Mouse (Mus musculus) left cerebral cortex, adult 2 months (tissue): ENCODE data around the gene Plk5. TPM values are rescaled to one million over a fixed set of nuclear protein-coding genes. Genes with fewer than 3 reads are reported as not detected.
A peak's percentile ranks its signal among the peaks of the same experiment; 100 is the strongest.

ENCODE experiments used
- DNase-seq, 2 experiments: peaks; one replicate each; pipeline ENCODE4 v3.0.0; 2021 to 2022; ENCODE audit warnings: low spot score in 2 of 2, mixed read lengths in 1 of 2; ENCODE audit errors: extremely low spot score in 1 of 2
- H3K27ac ChIP-seq: fragments of 200-600 bp; 2 replicates; pipeline ENCODE4 v1.8.1; 2022
- H3K4me3 ChIP-seq: fragments of 200-600 bp; 2 replicates; pipeline ENCODE4 v1.8.1; 2022
- CTCF ChIP-seq: fragments of 200-600 bp; IDR thresholded peaks from 2 replicates; pipeline ENCODE4 v1.8.1; 2022; ENCODE audit warnings: antibody characterized with exemption, mild to moderate bottlenecking, moderate library complexity
- intact Hi-C: fragments of 180-260 bp; cut with DNase I; formaldehyde crosslinking; loops from one replicate; pipeline ENCODE4 v1.15.1; 2025
- total RNA-seq, 2 experiments: library from RNA; stranded (reverse); gene quantifications; 2 replicates each; pipeline ENCODE4 v1.2.3; 2021

The Plk5 gene
- total RNA-seq, 2 experiments from 2014 or later: 27.3 to 37.9 TPM

DNA sequence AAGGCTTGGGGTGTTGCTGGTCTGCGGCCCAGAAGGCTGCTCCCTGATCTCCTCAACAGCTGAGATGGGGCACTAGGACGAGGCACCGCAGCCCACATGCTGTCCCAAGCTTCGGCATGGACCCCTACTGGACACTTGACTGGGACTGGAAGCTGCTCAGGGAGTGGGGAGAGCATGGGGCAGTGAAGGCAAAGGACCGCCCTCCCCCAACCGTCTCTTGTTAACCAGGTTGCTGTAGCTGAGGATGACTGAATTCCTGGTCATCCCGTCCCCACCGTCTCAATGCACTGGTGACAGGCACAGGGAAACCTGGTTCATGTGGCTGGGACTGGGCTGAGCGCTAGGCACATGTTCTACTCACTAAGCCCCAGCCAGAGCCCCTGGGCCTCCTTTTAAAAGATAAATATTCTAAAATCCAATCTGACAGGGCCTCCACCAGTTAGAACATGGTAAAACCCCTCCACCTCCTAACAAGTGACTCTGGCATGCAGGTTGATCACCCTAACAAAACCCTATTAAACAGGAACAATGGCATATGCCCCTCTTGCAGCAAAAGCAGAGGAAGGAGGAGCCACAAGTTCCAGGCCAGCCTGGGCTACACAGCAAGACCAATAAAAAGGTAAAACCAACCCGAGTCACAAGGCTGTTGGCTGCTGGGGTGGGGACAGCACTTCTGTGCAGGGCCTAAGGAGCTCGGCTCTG lies 40.7 kb downstream of the Plk5 start:
- no peak for DNase-seq
- intact Hi-C loops: no loop called here
- TF ChIP-seq CTCF: no peak
- H3K27ac ChIP-seq: no peak overlapping the region
- H3K4me3 ChIP-seq: no peak overlapping the region

- no peak for TF ChIP-seq CTCF
- no peak for DNase-seq
- Histone ChIP-seq H3K4me3 (peak overlapping the region; percentile 78), H3K27ac (no peak overlapping the region; the same call in 1 of the 2 replicates)
- intact Hi-C loops: no loop called here
Observed at GRCm38 (mm10) chr10:80397524-80398173, 41.4 kb downstream of the Plk5 start.

DNA sequence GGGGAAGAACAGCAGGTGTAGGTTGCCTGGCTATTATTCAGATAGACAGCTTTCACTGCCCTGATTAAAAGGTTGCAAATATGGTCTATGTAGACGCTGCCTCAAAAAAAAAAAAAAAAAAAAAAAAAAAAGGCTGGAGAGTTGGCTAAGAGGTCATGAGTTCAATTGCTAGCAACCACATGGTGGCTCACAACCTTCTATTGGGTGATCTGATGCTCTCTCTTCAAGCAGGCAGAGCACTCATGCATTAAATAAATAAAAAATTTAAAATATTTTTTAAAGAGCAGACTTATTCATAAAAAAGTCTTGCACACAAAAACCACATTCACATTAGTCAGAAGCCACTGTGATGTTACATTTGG lies 41.9 kb downstream of the Plk5 start:
- intact Hi-C loops: no loop called here
- TF ChIP-seq CTCF: no peak
- no peak for DNase-seq
- Histone ChIP-seq H3K27ac (peak overlapping the region; percentile 89; the same call in 1 of the 2 replicates), H3K4me3 (peak overlapping the region; percentile 78)

- H3K27ac ChIP-seq: peak overlapping the region; percentile 99
- peak overlapping the region; percentile 78 for H3K4me3 ChIP-seq
- peak; percentile 98 for DNase-seq
- intact Hi-C loops: no loop called here
- TF ChIP-seq CTCF: no peak; the same call in none of the 2 replicates
Observed at GRCm38 (mm10) chr10:80398719-80399190, 42.5 kb downstream of the Plk5 start.

DNA sequence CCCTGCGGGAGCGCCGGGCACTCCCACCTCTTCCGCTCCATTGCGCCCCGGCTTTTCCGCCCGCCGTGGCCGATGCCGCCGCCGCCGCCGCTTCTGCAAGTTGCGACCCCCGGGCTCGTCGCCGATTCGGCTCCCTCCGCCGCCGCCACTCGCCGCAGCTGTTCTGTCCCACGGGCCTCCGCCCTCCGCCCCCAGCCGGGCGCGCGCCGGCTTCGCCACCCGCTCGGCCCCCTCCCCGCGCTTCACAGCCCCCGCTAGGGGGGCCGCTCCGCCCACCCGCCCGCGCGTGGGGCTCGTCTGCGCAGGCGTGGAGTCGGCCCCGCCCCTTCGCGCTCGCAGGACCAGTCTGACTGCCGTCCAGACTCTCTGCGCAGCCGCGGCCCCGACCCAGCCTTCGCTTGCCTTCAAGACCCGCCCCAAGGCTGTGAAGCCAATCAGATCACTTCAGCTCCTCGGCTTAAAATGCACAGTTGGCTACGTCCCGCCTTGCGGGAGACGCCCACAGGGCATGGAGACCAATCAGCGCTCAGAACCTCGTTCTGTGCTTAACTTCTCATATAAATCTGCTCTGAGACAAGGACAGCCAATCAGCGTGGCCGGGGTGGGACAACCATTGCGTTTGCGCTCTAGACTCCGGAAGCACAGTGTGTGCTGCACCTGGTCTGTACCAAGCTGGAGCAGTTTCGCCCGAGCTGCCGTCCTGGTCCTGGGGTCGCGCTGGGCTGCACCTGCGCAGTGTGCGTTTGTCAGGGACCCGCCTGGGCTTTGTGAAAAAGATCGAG lies 43.1 kb downstream of the Plk5 start, which contains the start of gene Mbd3:
Mbd3 (minus strand) TSS at position 360 of the 782 bp plus-strand sequence.
- peak; percentile 98 to 100 for DNase-seq
- peak within 1 kb of the TSS; percentile 78 for H3K4me3 ChIP-seq
- intact Hi-C loops: no loop called here
- H3K27ac ChIP-seq: peak within 1 kb of the TSS; percentile 99
- TF ChIP-seq CTCF: no peak

GRCm38 (mm10) chr10:80399973-80400703 lies 43.9 kb downstream of the Plk5 start:
- no peak for TF ChIP-seq CTCF
- no peak for DNase-seq
- Histone ChIP-seq H3K4me3 (peak overlapping the region; percentile 78), H3K27ac (peak overlapping the region; percentile 89)
- intact Hi-C loops: no loop called here

DNA sequence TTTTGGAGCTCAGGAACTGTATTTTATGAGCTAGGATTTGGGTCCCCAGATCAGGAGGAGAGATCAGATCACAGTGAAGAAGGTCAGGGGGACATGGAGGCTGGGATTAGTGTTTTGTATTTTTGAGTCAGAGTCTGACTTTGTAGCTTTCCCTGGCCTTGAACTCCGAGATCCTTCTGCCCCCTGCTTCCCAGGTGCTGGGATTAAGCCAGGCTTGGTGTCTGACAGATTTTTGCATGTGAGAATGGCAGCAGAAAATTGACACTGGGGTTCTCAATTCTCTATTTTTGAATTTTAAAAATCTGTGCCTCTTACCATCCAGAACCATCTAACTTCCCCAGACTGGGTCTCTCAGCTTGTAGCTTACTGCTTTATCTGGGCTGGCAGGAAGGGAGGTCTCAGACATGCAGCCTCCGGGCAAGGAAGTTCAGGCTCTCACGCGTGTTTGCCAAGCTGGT lies 44.5 kb downstream of the Plk5 start:
- H3K27ac ChIP-seq: peak overlapping the region; percentile 89
- no peak for DNase-seq
- intact Hi-C loops: no loop called here
- peak overlapping the region; percentile 78; the same call in 1 of the 2 replicates for H3K4me3 ChIP-seq
- no peak for TF ChIP-seq CTCF

- H3K27ac ChIP-seq: no peak overlapping the region
- no peak for DNase-seq
- H3K4me3 ChIP-seq: no peak overlapping the region
- TF ChIP-seq CTCF: peak; percentile 66
- intact Hi-C loops: no loop called here
Observed at GRCm38 (mm10) chr10:80403044-80403692, 46.9 kb downstream of the Plk5 start.

- no peak overlapping the region for H3K27ac ChIP-seq
- H3K4me3 ChIP-seq: peak overlapping the region; percentile 87
- intact Hi-C loops: loop anchor here (1.0 kb wide), 1 partner anchor 28 kb away; the partner anchor contains the start of gene Tcf3
Observed at GRCm38 (mm10) chr10:80405481-80406173, 49.4 kb downstream of the Plk5 start.

More at GRCm38 (mm10) chr10:80405481-80406173, 49.4 kb downstream of the Plk5 start:
- TF ChIP-seq CTCF: peak; percentile 5; the same call in 1 of the 2 replicates
- DNase-seq: no peak
